Mouse (Mus musculus): ENCODE measurements around the gene Gnas.
"Not testable (repeated sequence)": the region's sequence is repeated elsewhere in the genome, so short reads cannot be mapped to it uniquely, and the experiment has no call there.

Gene Gnas

DNA sequence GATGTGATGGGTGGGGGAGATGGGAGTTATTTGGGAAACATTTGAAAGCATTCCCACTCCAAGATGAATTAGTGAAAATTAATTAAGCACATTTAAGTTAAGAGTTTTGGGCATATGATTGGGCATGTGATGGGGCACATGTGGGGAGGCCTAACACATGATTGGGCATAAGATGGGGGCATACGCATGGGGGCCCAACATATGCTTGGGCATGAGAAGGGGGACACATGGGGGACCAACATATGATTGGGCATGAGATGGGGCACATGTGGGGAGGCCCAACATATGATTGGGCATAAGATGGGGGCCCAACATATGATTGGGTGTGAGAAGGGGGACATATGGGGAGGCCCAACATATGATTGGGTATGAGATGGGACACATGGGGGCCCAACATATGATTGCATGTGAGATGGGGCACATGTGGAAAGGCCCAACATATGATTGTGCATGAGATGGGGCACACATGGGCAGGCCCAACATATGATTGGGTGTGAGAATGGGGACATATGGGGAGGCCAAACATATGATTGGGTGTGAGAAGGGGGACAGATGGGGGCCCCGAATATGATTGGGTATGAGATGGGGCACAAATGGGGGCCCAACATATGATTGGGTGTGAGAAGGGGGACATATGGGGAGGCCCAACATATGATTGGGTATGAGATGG, 63.0 kb downstream of the Gnas start:
- in situ Hi-C loops (cut with MboI, MseI), result not testable (repeated sequence)

DNA sequence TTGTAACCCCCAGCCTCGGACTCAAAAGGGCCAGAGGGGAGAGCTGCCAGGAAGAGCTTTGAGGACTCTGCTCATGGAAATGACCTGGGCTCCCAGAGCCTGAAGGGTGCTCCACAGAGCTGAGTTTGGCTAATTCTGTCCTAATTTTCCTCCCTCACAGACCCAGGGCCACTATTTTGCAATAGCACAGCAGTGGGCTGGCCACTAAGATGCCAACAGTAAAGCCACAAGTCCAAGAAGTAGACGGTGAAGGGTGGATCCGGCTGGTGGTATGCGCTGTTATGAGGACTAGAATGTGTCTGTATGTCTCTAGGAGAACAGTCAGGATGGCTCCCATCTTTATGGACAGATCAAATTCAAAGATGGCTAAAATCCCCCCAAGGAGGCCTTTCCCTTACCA, 74.4 kb downstream of the Gnas start:
- in situ Hi-C loops (cut with MboI, MseI), result no loop called here

DNA sequence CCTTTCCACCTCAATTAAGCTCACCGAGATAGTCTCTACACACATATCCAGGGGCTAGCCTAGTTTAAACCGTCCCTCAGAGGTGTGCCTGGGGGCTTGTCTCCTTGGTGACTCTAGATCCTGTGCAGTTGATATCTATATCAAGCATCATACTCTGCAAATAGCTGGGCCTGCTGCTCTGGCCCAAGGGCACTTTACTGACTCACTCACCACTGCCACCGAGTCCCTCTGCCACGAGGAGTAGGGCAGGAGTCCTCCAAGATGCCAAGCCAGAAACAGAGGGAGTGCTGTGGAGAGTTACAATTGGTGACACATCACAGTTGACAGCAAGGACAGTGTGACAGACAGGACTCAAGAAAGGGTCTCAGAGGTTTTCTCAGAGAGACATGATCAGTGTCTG, 75.5 kb downstream of the Gnas start:
- in situ Hi-C loops (cut with MboI, MseI), result no loop called here

DNA sequence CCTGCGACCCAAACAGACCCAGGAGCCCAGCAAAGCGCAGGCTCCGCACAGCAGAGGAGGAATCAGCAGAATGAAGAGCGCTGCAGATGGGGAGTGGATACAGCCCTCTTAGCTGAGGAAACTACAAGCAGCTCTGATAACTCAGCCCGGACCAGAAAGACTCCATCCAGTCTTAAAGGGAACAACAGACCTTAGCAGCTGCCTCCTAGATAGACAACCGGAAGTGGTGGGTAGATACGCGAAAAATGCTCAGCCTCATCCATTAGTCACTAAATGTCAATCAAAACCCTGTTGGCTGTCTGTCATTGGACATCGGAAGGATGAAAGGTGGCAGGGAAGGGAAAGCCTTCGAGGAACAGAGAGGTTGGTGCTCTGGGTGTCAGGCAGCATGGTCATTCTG, 82.5 kb downstream of the Gnas start:
- in situ Hi-C loops (cut with MboI, MseI), result no loop called here

DNA sequence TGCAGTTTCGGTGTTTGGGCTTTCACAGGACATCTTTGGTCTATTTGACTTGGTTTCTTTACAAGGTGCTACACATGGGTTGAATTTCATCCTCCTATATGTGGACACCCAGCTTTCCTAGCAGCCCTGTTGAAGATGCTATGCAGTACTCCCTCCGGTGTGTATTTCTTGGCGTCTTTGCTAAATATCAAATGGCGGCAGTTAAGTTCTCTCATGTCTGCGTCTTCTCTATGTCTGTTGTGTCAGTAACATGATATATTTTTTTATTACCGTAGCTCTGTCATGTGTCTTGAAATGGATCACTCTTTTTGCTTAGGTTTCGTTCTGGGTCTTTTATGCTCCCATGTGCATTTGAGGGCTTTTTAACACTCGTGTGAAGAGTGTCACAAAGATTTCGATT, 96.9 kb downstream of the Gnas start:
- in situ Hi-C loops (cut with MboI, MseI), result no loop called here

DNA sequence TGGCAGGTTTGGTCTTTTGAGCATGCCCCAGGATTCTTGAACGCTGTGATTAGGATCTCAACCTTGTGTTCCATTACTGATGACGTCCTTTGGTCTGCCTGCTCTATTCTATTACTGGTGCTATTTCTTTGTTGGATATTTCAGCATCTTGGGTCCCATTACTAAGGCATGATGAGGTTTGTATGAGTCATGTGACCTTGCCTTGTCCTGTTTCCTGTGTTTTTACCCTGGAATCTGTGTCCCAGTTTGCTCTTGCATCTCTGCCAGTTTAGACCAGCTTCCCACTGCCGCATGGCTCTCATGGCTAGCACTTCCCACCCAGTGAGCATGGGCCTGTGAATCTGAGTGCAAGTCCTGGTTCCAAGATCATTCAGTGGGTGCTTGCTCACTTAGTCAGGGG, 107.8 kb downstream of the Gnas start:
- in situ Hi-C loops (cut with MboI, MseI), result no loop called here

DNA sequence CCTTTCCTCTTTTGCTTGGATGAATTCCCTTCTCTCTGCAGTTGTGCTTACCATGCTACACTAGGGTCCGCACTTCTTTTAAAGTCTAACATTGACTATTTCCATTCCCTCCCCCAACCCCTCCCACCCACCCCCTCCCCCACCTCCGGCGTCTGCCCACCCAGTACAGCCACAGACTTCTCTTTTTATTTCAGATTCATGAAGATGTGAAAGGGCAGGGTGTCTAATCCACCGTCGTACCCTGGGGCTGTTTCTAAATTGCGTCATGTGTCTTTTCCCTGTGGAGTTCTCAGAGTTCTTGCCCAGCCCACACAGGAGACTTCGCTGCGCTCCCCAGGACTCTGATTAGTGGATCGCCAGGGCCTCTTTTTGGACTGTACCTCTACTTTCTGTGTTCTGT, 108.4 kb downstream of the Gnas start:
- in situ Hi-C loops (cut with MboI, MseI), result no loop called here

DNA sequence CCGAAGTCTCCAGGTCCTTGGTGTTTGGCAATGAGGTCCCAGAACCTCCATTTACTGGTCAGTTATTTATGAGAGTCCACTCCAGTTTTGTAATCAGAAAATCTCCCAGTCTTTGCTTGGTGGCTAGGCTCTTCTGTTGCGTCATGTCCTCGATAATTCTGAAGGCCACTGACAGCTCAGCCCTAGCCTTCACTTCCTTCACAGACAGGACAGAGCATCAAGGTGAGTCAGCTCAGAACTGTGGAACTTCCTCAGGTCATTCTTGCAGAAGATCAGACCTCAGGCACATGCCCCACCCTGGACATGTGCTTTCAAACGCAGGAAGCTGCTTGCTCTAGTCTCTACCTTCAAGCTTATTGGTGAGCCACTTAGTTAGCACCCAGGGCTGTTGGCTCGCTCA, 109.3 kb downstream of the Gnas start:
- in situ Hi-C loops (cut with MboI, MseI), result no loop called here
